Mouse (Mus musculus) spleen, adult 2 months (tissue): Measurements from ENCODE around the gene Dock9.

ENCODE experiments used
- CTCF ChIP-seq: fragments of 200-500 bp; IDR thresholded peaks from 2 replicates; pipeline ENCODE4 v1.5.1; 2011; ENCODE audit warnings: mild to moderate bottlenecking, inconsistent platforms; ENCODE audit not compliant: insufficient read depth, insufficient read length, insufficient replicate concordance; ENCODE audit errors: extremely low read depth
- POLR2A ChIP-seq: fragments of 200-500 bp; IDR thresholded peaks from 2 replicates; pipeline ENCODE4 v1.6.1; 2011; ENCODE audit warnings: low read depth, low read length, inconsistent platforms

DNA sequence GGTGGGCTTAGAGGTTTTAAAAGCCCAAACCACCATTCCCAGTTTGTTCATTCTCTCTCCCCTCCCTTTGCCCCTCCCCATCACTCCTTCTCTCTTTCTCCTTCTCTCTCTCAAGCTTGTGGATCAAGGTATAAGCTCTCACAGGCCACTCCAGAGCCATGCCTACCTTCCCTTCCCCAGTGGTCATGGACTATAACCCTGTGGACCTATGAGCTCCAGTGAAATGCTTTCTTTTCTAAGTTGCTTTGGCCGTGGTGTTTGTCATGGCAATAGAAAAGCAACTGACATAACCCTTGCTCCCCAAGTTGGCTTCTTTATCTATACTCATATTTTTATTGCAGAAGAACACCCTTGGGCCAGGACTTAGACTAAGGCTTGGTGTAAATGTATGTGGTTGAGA, 299.8 kb downstream of the Dock9 start:
- TF ChIP-seq CTCF (no peak), POLR2A (no peak)
